Mouse (Mus musculus): Measurements from ENCODE around the gene Kat14. TPM values are rescaled to one million over a fixed set of nuclear protein-coding genes. Genes with fewer than 3 reads are reported as not detected.
A peak's percentile ranks its signal among the peaks of the same experiment; 100 is the strongest.

The Kat14 gene
- polyA plus RNA-seq, 1 experiment, result 20.3 TPM

DNA sequence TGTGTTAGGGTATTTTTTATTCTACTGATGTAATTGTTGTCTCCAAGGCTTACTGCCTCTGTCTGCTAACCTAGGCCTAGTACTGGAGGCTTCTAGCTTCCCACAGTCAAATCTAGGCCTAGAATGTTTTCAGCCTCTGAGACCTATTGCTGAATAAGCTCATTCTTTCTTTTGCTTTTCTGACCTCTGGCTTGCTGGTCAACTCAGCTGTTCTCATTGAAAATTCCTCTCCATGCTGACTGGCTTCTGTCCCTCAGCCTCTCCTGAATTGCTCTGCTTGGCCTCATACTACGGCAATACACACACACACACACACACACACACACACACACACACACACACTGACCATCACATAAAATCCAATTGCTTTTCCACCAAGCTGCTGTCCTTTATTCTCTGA lies 57.0 kb downstream of the Kat14 start:
- WGBS, result 71% methylated on average over 1 of the region's 1 CpGs
- no peaks in the 10 kb centered on the region for H3K27me3 ChIP-seq (ENCODE audit: control insufficient read depth, insufficient read depth, low read length)
- no peaks in the 10 kb centered on the region for H3K36me3 ChIP-seq (ENCODE audit: control insufficient read depth, insufficient read depth, low read length)
- no peaks in the 10 kb centered on the region for H3K4me1 ChIP-seq (ENCODE audit: control insufficient read depth, insufficient read depth, insufficient read length)
- H3K4me3 ChIP-seq (ENCODE audit: extremely low read depth, insufficient read depth, insufficient read length), result no peak overlapping the region
- no peak overlapping the region for H3K27ac ChIP-seq (ENCODE audit: insufficient read depth, low read length)
- no peak for DNase-seq (ENCODE audit: low read depth in 1 of 2, low spot score in 2 of 2)
- no peak for TF ChIP-seq CTCF (IDR thresholded peaks at IDR 0.05; ENCODE audit: extremely low read depth, insufficient read depth, insufficient read length, insufficient replicate concordance)
- no peak for TF ChIP-seq POLR2A (IDR thresholded peaks at IDR 0.05; ENCODE audit: low read depth, low read length)

DNA sequence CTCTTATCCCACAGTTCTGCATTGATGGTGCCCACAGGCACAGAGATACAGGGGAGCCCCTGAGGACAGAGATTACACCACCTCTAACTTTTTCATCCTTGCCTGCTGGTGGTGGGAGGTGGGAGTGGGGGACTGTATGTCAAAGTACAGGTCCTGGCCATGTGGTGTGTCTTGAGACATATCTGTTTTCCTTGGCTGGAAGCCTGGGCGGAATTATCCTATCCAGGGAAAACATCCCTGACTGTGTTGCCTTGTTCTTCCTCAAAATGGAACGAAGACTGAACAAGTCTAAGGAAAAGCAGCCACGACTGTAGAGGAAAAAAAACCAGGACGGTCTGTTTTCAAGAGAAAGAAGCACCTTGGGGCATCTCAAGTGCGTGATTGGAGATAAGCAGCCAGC lies 59.1 kb downstream of the Kat14 start:
- Histone ChIP-seq H3K36me3 (ENCODE audit: control insufficient read depth, insufficient read depth, low read length) (no peaks in the 10 kb centered on the region), H3K4me1 (ENCODE audit: control insufficient read depth, insufficient read depth, insufficient read length) (no peaks in the 10 kb centered on the region), H3K27ac (ENCODE audit: insufficient read depth, low read length) (no peak overlapping the region), H3K4me3 (ENCODE audit: extremely low read depth, insufficient read depth, insufficient read length) (no peak overlapping the region), H3K27me3 (ENCODE audit: control insufficient read depth, insufficient read depth, low read length) (no peaks in the 10 kb centered on the region)
- no peak for DNase-seq (ENCODE audit: low read depth in 1 of 2, low spot score in 2 of 2)
- 82% methylated on average over 5 of the region's 5 CpGs for WGBS
- TF ChIP-seq POLR2A (IDR thresholded peaks at IDR 0.05; ENCODE audit: low read depth, low read length) (no peak), CTCF (IDR thresholded peaks at IDR 0.05; ENCODE audit: extremely low read depth, insufficient read depth, insufficient read length, insufficient replicate concordance) (no peak)

DNA sequence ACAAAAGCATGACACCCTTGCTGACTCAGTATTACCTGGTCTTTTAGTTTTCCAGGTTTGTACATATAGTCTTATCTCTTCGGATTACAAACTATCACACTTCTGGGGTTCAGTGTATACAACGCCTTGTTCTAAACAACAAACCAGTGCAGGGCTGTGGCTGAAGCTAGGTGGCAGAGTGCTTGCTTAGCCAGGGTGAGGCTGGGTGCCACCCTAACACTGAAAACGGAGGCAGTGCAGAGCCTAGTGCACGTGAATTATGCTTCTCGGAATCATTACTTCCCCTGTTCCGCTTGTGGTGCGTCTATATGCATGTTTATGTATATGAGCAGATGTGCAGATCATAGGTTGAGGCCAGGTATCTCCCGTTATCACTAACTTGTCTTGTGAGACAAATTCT lies 59.9 kb downstream of the Kat14 start:
- Histone ChIP-seq H3K4me3 (ENCODE audit: extremely low read depth, insufficient read depth, insufficient read length) (no peak overlapping the region), H3K27ac (ENCODE audit: insufficient read depth, low read length) (no peak overlapping the region), H3K4me1 (ENCODE audit: control insufficient read depth, insufficient read depth, insufficient read length) (no peaks in the 10 kb centered on the region), H3K36me3 (ENCODE audit: control insufficient read depth, insufficient read depth, low read length) (no peaks in the 10 kb centered on the region), H3K27me3 (ENCODE audit: control insufficient read depth, insufficient read depth, low read length) (no peaks in the 10 kb centered on the region)
- TF ChIP-seq CTCF (IDR thresholded peaks at IDR 0.05; ENCODE audit: extremely low read depth, insufficient read depth, insufficient read length, insufficient replicate concordance) (no peak), POLR2A (IDR thresholded peaks at IDR 0.05; ENCODE audit: low read depth, low read length) (no peak)
- 83% methylated on average over 8 of the region's 8 CpGs for WGBS
- DNase-seq (ENCODE audit: low read depth in 1 of 2, low spot score in 2 of 2), result no peak

GRCm38 (mm10) chr2:144429171-144429570 lies 60.4 kb downstream of the Kat14 start:
- no peak for DNase-seq (ENCODE audit: low read depth in 1 of 2, low spot score in 2 of 2)
- no peak for TF ChIP-seq CTCF (IDR thresholded peaks at IDR 0.05; ENCODE audit: extremely low read depth, insufficient read depth, insufficient read length, insufficient replicate concordance)
- no peak for TF ChIP-seq POLR2A (IDR thresholded peaks at IDR 0.05; ENCODE audit: low read depth, low read length)
- H3K4me3 ChIP-seq (ENCODE audit: extremely low read depth, insufficient read depth, insufficient read length), result no peak overlapping the region

DNA sequence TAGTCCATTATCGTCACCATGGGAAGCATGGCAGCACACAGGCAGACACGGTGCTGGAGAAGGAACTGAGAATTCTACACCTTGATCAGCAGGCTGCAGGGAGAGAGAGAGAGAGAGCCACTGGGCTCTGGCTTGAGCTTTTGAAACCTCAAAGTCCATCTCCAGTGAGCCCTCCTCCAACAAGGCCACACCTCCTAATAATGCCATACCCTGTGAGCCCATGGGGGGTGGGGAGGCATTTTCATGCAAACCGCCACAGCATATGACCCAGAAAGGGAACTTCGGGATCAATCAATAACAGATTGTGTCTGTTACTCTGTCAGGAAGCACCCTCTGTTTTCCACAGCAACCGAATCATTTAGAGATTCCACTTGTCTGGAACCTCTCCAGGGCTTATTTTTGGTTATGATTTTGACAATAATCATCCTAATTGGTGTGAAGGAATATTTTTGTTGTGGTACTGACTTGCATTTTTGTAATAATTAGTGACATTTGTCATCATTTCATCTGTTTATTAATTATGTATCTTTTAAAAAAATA lies 62.6 kb downstream of the Kat14 start:
- no peaks in the 10 kb centered on the region for H3K27me3 ChIP-seq (ENCODE audit: control insufficient read depth, insufficient read depth, low read length)
- TF ChIP-seq POLR2A (IDR thresholded peaks at IDR 0.05; ENCODE audit: low read depth, low read length), result no peak
- no peaks in the 10 kb centered on the region for H3K4me1 ChIP-seq (ENCODE audit: control insufficient read depth, insufficient read depth, insufficient read length)
- no peak overlapping the region for H3K4me3 ChIP-seq (ENCODE audit: extremely low read depth, insufficient read depth, insufficient read length)
- H3K36me3 ChIP-seq (ENCODE audit: control insufficient read depth, insufficient read depth, low read length), result no peaks in the 10 kb centered on the region
- no peak overlapping the region for H3K27ac ChIP-seq (ENCODE audit: insufficient read depth, low read length)
- no peak for DNase-seq (ENCODE audit: low read depth in 1 of 2, low spot score in 2 of 2)
- 81% methylated on average over 5 of the region's 5 CpGs for WGBS

More at GRCm38 (mm10) chr2:144429171-144429570, 60.4 kb downstream of the Kat14 start:
- 81% methylated on average over 7 of the region's 7 CpGs for WGBS
- no peaks in the 10 kb centered on the region for H3K4me1 ChIP-seq (ENCODE audit: control insufficient read depth, insufficient read depth, insufficient read length)
- H3K27ac ChIP-seq (ENCODE audit: insufficient read depth, low read length), result no peak overlapping the region
- no peaks in the 10 kb centered on the region for H3K36me3 ChIP-seq (ENCODE audit: control insufficient read depth, insufficient read depth, low read length)
- H3K27me3 ChIP-seq (ENCODE audit: control insufficient read depth, insufficient read depth, low read length), result no peaks in the 10 kb centered on the region

DNA sequence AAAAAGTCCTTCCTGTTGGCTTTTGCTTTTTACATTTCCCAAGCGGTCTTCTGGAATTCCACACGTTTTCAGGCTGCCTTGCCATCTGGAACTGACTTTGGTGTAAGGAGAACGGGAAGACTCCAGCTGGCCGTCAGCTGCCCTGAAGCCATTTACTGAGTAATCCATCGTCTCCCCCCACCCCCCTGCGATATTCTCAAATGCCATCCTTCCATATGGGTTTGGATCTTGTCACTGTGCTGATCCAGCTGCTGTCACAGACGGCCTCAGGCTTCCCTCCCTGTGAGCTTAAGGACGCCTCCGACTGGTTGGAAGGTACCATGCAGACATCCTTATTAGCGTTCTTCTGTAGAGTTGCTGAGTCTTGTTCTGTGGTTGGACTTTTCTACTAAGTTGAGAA lies 66.9 kb downstream of the Kat14 start:
- Histone ChIP-seq H3K36me3 (ENCODE audit: control insufficient read depth, insufficient read depth, low read length) (no peaks in the 10 kb centered on the region), H3K27me3 (ENCODE audit: control insufficient read depth, insufficient read depth, low read length) (no peaks in the 10 kb centered on the region), H3K4me3 (ENCODE audit: extremely low read depth, insufficient read depth, insufficient read length) (no peak overlapping the region), H3K27ac (ENCODE audit: insufficient read depth, low read length) (no peak overlapping the region), H3K4me1 (ENCODE audit: control insufficient read depth, insufficient read depth, insufficient read length) (no peaks in the 10 kb centered on the region)
- WGBS, result 87% methylated on average over 10 of the region's 10 CpGs
- TF ChIP-seq CTCF (IDR thresholded peaks at IDR 0.05; ENCODE audit: extremely low read depth, insufficient read depth, insufficient read length, insufficient replicate concordance) (no peak), POLR2A (IDR thresholded peaks at IDR 0.05; ENCODE audit: low read depth, low read length) (no peak)
- DNase-seq (ENCODE audit: low read depth in 1 of 2, low spot score in 2 of 2), result no peak

DNA sequence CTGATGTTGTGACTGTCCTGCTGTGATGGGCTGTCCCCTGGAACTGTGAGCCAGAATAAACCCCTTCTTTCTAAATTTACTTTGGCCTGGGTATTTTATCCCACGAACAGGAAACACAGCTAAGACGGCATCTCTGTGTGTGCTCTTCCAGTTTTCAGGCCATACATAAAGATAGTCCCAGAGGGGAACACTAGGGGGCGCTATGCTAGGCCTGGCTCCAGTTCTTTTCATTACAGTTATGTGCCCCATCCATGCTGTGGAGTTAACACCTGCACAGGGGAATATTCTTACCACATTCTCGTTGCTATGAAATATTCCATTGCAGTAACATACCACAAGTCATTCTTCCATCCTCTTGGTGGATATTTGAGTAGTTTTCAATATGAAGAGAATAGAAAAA lies 69.6 kb downstream of the Kat14 start:
- H3K36me3 ChIP-seq (ENCODE audit: control insufficient read depth, insufficient read depth, low read length), result no peaks in the 10 kb centered on the region
- DNase-seq (ENCODE audit: low read depth in 1 of 2, low spot score in 2 of 2), result no peak
- WGBS, result 60% methylated on average over 4 of the region's 4 CpGs
- TF ChIP-seq CTCF (IDR thresholded peaks at IDR 0.05; ENCODE audit: extremely low read depth, insufficient read depth, insufficient read length, insufficient replicate concordance) (peak; percentile 22; the same call in 1 of the 2 replicates), POLR2A (IDR thresholded peaks at IDR 0.05; ENCODE audit: low read depth, low read length) (no peak)
- no peak overlapping the region for H3K4me3 ChIP-seq (ENCODE audit: extremely low read depth, insufficient read depth, insufficient read length)
- no peak overlapping the region for H3K27ac ChIP-seq (ENCODE audit: insufficient read depth, low read length)
- H3K4me1 ChIP-seq (ENCODE audit: control insufficient read depth, insufficient read depth, insufficient read length), result no peaks in the 10 kb centered on the region
- no peaks in the 10 kb centered on the region for H3K27me3 ChIP-seq (ENCODE audit: control insufficient read depth, insufficient read depth, low read length)

Measured in spleen, adult 2 months (tissue).